Mouse (Mus musculus) embryonic facial prominence, embryonic 10.5 days (tissue): Measurements from ENCODE around the gene Bpifb9a. TPM values are rescaled to one million over a fixed set of nuclear protein-coding genes. Genes with fewer than 3 reads are reported as not detected.

Source experiments
- polyA plus RNA-seq: library from polyadenylated mRNA; unstranded; fragments of >200 nt; fragmentation: Nextera tagmentation; extraction: Ambion mirVana; gene quantifications from 2 replicates; pipeline ENCODE4 v1.2.1, GENCODE M21; 2016

Gene Bpifb9a
- polyA plus RNA-seq, 1 experiment from 2014 or later = not detected

Other genes with a start within 250 kb of the Bpifb9a start
- gene Bpifa2, start 249.6 kb upstream of the Bpifb9a start, polyA plus RNA-seq = not detected in 2 replicates
- gene Bpifa3, start 127.5 kb upstream of the Bpifb9a start, polyA plus RNA-seq = not detected in 2 replicates
- gene Bpifa1, start 115.0 kb upstream of the Bpifb9a start, polyA plus RNA-seq = not detected in 2 replicates
- not detected in 2 replicates for gene Bpifa5, start 95.2 kb upstream of the Bpifb9a start, polyA plus RNA-seq
- gene Bpifb1, start 67.0 kb upstream of the Bpifb9a start, polyA plus RNA-seq = not detected in 2 replicates
- 0.20 and 0.32 TPM in 2 replicates for gene Bpifb5, start 34.1 kb upstream of the Bpifb9a start, polyA plus RNA-seq
- not detected in 2 replicates for gene Bpifb9b, start 49.4 kb downstream of the Bpifb9a start, polyA plus RNA-seq
- 15.1 and 15.8 TPM in 2 replicates for gene Cdk5rap1, start 115.2 kb downstream of the Bpifb9a start, polyA plus RNA-seq
- 3.0 and 3.9 TPM in 2 replicates for gene Snta1, start 150.2 kb downstream of the Bpifb9a start, polyA plus RNA-seq
- 68.8 and 72.2 TPM in 2 replicates for gene Cbfa2t2, start 178.6 kb downstream of the Bpifb9a start, polyA plus RNA-seq